Mouse (Mus musculus) embryo, embryonic 11.5 days (tissue): Measurements from ENCODE around the gene Ntn1.

Experiments
- DNase-seq: peaks from one replicate; pipeline ENCODE4 v3.0.0-alpha.2; 2012; ENCODE audit warnings: low read depth, low spot score

Gene Ntn1

GRCm38 (mm10) chr11:68195168-68195567 lies 205.5 kb downstream of the Ntn1 start:
- no peak for DNase-seq

GRCm38 (mm10) chr11:68190849-68191248 lies 209.8 kb downstream of the Ntn1 start:
- DNase-seq, result no peak

- no peak for DNase-seq
These were observed 211.9 kb downstream of the Ntn1 start for GRCm38 (mm10) chr11:68188695-68189201.

- no peak for DNase-seq
These were observed 213.4 kb downstream of the Ntn1 start for GRCm38 (mm10) chr11:68187242-68187641.

GRCm38 (mm10) chr11:68185647-68186046 lies 215.0 kb downstream of the Ntn1 start:
- DNase-seq, result no peak

- no peak for DNase-seq
These were observed 223.2 kb downstream of the Ntn1 start for GRCm38 (mm10) chr11:68177415-68177814.

- no peak for DNase-seq
These were observed 224.1 kb downstream of the Ntn1 start for GRCm38 (mm10) chr11:68176550-68176949.

- no peak for DNase-seq
These were observed 228.0 kb downstream of the Ntn1 start for GRCm38 (mm10) chr11:68172648-68173045.

- no peak for DNase-seq
These were observed 228.5 kb downstream of the Ntn1 start for GRCm38 (mm10) chr11:68171973-68172647.

GRCm38 (mm10) chr11:68168427-68168826 lies 232.2 kb downstream of the Ntn1 start:
- no peak for DNase-seq

GRCm38 (mm10) chr11:68164408-68164807 lies 236.2 kb downstream of the Ntn1 start:
- DNase-seq, result no peak

GRCm38 (mm10) chr11:68159867-68160266 lies 240.8 kb downstream of the Ntn1 start:
- no peak for DNase-seq
